Mouse (Mus musculus): ENCODE results near the gene Ptpru.
A peak's percentile ranks its signal among the peaks of the same experiment; 100 is the strongest.

Ptpru gene

GRCm38 (mm10) chr4:131784034-131784433 is 54.1 kb downstream of the Ptpru start:
- DNase-seq (ENCODE audit: low spot score in 2 of 2), result peak in 1 of 2 experiments; percentile 39

- DNase-seq (ENCODE audit: low spot score in 2 of 2), result peak in 1 of 2 experiments; percentile 25
Measured at GRCm38 (mm10) chr4:131781023-131781422, 57.1 kb downstream of the Ptpru start.

- no peak for DNase-seq (ENCODE audit: low spot score in 2 of 2)
Measured at GRCm38 (mm10) chr4:131778616-131779275, 59.3 kb downstream of the Ptpru start.

GRCm38 (mm10) chr4:131771384-131771783 is 66.7 kb downstream of the Ptpru start:
- DNase-seq (ENCODE audit: low spot score in 2 of 2), result peak in 1 of 2 experiments; percentile 5

- peak in 1 of 2 experiments; percentile 50 for DNase-seq (ENCODE audit: low spot score in 2 of 2)
Measured at GRCm38 (mm10) chr4:131763911-131764310, 74.2 kb downstream of the Ptpru start.

GRCm38 (mm10) chr4:131763479-131763878 is 74.6 kb downstream of the Ptpru start:
- peak in 1 of 2 experiments; percentile 22 for DNase-seq (ENCODE audit: low spot score in 2 of 2)

GRCm38 (mm10) chr4:131762211-131762784 is 75.8 kb downstream of the Ptpru start:
- peak; percentile 33 to 64 for DNase-seq (ENCODE audit: low spot score in 2 of 2)

- DNase-seq (ENCODE audit: low spot score in 2 of 2), result peak in 1 of 2 experiments; percentile 21
Measured at GRCm38 (mm10) chr4:131752204-131752837, 85.8 kb downstream of the Ptpru start.

- peak in 1 of 2 experiments; percentile 65 for DNase-seq (ENCODE audit: low spot score in 2 of 2)
Measured at GRCm38 (mm10) chr4:131751561-131751960, 86.5 kb downstream of the Ptpru start.

GRCm38 (mm10) chr4:131749802-131750201 is 88.3 kb downstream of the Ptpru start:
- DNase-seq (ENCODE audit: low spot score in 2 of 2), result no peak

- DNase-seq (ENCODE audit: low spot score in 2 of 2), result no peak
Measured at GRCm38 (mm10) chr4:131744685-131745043, 93.4 kb downstream of the Ptpru start.

- no peak for DNase-seq (ENCODE audit: low spot score in 2 of 2)
Measured at GRCm38 (mm10) chr4:131743831-131744684, 94.0 kb downstream of the Ptpru start.

- DNase-seq (ENCODE audit: low spot score in 2 of 2), result no peak
Measured at GRCm38 (mm10) chr4:131743031-131743430, 95.1 kb downstream of the Ptpru start.

GRCm38 (mm10) chr4:131740621-131741020 is 97.5 kb downstream of the Ptpru start:
- DNase-seq (ENCODE audit: low spot score in 2 of 2), result no peak

- no peak for DNase-seq (ENCODE audit: low spot score in 2 of 2)
Measured at GRCm38 (mm10) chr4:131728628-131729027, 109.5 kb downstream of the Ptpru start.

GRCm38 (mm10) chr4:131723415-131724080 is 114.5 kb downstream of the Ptpru start:
- peak in 1 of 2 experiments; percentile 47 for DNase-seq (ENCODE audit: low spot score in 2 of 2)

- DNase-seq (ENCODE audit: low spot score in 2 of 2), result no peak
Measured at GRCm38 (mm10) chr4:131722121-131722841, 115.8 kb downstream of the Ptpru start.

GRCm38 (mm10) chr4:131719151-131719550 is 118.9 kb downstream of the Ptpru start:
- peak; percentile 23 to 76 for DNase-seq (ENCODE audit: low spot score in 2 of 2)
